Mouse (Mus musculus) midbrain, embryonic 16.5 days (tissue): ENCODE data around the gene Gp1ba. TPM values are rescaled to one million over a fixed set of nuclear protein-coding genes. Genes with fewer than 3 reads are reported as not detected.

Source experiments
- ATAC-seq: fragments of 200-750 bp; cut with Nextera tagmentation; 2 replicates; pipeline ENCODE4 v1.8.0; 2017; ENCODE audit warnings: moderate TSS enrichment
- H3K27ac ChIP-seq: fragments of 300-500 bp; sonication (generic); 2 replicates; pipeline ENCODE4 v1.5.1; 2014; ENCODE audit warnings: mild to moderate bottlenecking, low read length, mixed read lengths
- H3K27me3 ChIP-seq: fragments of 300-500 bp; sonication (generic); 2 replicates; pipeline ENCODE4 v1.6.1; 2014; ENCODE audit warnings: low read depth, low read length, mixed read lengths; ENCODE audit not compliant: control insufficient read depth, insufficient read depth
- H3K36me3 ChIP-seq: fragments of 300-500 bp; sonication (generic); 2 replicates; pipeline ENCODE4 v1.6.1; 2014; ENCODE audit warnings: mild to moderate bottlenecking, low read length, moderate library complexity, mixed read lengths; ENCODE audit not compliant: control insufficient read depth, insufficient read depth
- H3K4me1 ChIP-seq: fragments of 300-500 bp; sonication (generic); 2 replicates; pipeline ENCODE4 v1.6.1; 2014; ENCODE audit warnings: mild to moderate bottlenecking, low read length, mixed read lengths; ENCODE audit not compliant: control insufficient read depth, insufficient read depth
- H3K4me2 ChIP-seq: fragments of 300-500 bp; sonication (generic); 2 replicates; pipeline ENCODE4 v1.6.1; 2014; ENCODE audit warnings: mild to moderate bottlenecking, low read length, mixed read lengths
- H3K4me3 ChIP-seq: fragments of 300-500 bp; sonication (generic); 2 replicates; pipeline ENCODE4 v1.5.1; 2014; ENCODE audit warnings: low read depth, mild to moderate bottlenecking, low read length, moderate library complexity, mixed read lengths
- H3K9ac ChIP-seq: fragments of 300-500 bp; sonication (generic); 2 replicates; pipeline ENCODE4 v1.6.1; 2014; ENCODE audit warnings: low read depth, low read length, mixed read lengths
- H3K9me3 ChIP-seq: fragments of 300-500 bp; sonication (generic); replicated peaks from 2 replicates; pipeline ENCODE4 v1.6.1; 2014; ENCODE audit warnings: mild to moderate bottlenecking, low read length, mixed read lengths; ENCODE audit not compliant: control insufficient read depth, poor library complexity, severe bottlenecking
- WGBS: fragments of 180-500 bp; shearing (Covaris S2); extraction: QIAGEN DNeasy Blood & Tissue Kit; methylation state at CpG from one replicate; pipeline ENCODE4 v1.1.7; 2014; 5-methylcytosine and 5-hydroxymethylcytosine counted together
- polyA plus RNA-seq: library from polyadenylated mRNA; unstranded; fragments of >200 nt; fragmentation: Nextera tagmentation; extraction: Ambion mirVana; gene quantifications from 2 replicates; pipeline ENCODE4 v1.2.1, GENCODE M21; 2015

Gp1ba gene
- 0.12 and 0.21 TPM in 2 replicates for polyA plus RNA-seq

DNA sequence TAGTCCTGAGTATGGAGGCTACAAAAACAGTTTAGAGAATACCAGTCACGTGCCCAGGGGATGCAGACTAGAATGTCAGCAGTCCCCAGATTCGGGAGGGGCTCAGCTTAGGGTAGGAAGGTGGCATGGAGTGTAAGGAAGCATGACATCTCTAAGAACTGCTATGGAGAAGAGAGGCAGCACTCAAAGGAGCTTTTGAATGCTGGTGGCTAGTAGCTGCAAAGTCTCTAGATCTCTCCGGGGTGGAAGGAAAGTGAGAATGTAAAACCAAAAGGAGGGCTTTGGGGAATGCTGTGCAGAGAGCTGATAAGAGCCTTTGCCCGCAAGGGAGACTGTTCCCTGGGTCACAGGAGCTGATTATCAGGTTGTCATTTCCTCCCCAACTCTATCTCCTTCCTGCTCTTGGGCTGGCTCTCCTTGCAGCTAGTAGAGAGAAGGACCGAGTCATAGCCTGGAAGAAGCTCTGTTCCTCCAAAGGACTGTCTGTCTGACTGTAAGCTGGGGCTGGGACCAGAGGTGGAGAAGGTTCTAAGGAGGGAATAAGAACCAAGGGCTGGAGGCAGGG, at the start of gene Gp1ba:
Gp1ba (plus strand) TSS at position 409 of the 565 bp plus-strand sequence.
- H3K9me3 ChIP-seq, result no peaks in the 10 kb centered on the region
- no peaks in the 10 kb centered on the region for H3K4me1 ChIP-seq
- H3K4me3 ChIP-seq, result no peak within 1 kb of the TSS
- no peak for ATAC-seq
- H3K36me3 ChIP-seq, result no peaks in the 10 kb centered on the region
- no peaks in the 10 kb centered on the region for H3K27me3 ChIP-seq
- WGBS, result 60% methylated on average over 5 of the region's 5 CpGs
- no peak within 1 kb of the TSS for H3K27ac ChIP-seq
- H3K4me2 ChIP-seq, result no peak within 1 kb of the TSS
- no peak within 1 kb of the TSS for H3K9ac ChIP-seq

- no peak for ATAC-seq
- Histone ChIP-seq H3K9ac (no peak overlapping the region), H3K27ac (no peak overlapping the region), H3K27me3 (no peaks in the 10 kb centered on the region), H3K36me3 (no peaks in the 10 kb centered on the region; the same call in 1 of the 2 replicates), H3K4me3 (no peak overlapping the region), H3K4me1 (no peaks in the 10 kb centered on the region), H3K9me3 (no peaks in the 10 kb centered on the region), H3K4me2 (no peak overlapping the region)
- WGBS, result 90% methylated on average over 1 of the region's 1 CpGs
These were observed 47.2 kb upstream of the Gp1ba start for GRCm38 (mm10) chr11:70591733-70592132.

DNA sequence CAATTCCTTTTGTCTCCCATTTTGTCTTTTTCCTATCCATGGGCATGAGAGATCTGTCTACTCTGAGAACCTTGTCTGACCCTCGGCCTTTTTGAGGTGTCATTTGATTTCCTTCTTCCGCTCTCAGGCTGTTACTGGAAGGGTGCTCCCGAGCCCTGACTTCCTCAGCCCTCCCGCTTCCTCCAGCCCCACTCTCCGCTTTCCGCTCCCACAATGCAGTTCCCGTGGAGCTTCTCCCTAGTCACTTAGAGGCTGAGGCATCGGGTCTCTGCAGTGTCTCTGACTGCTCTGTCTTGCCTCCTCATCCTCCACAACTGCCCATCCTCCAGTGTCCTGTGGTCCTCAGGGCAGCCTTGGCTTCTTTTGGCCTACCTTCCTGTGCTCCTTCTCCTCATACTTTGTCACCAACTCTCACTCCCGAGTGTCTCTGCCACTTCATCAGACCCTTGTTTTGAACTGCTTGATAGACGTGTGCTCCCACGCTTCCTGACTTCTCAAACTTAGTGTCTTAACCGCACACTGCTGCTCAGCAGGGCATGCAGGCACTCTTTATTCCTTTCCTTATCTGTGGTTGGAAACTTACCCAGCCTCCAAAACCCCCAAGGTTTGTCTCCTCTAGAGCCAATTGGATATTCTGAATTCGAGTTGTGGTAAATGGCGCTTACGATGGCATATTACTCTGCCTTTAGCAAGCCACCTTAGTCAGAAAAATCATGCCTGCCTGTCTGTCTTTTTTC, 44.5 kb upstream of the Gp1ba start:
- H3K4me1 ChIP-seq, result no peaks in the 10 kb centered on the region
- WGBS, result 86% methylated on average over 15 of the region's 15 CpGs
- H3K27me3 ChIP-seq, result no peaks in the 10 kb centered on the region
- H3K4me3 ChIP-seq, result no peak overlapping the region
- H3K9me3 ChIP-seq, result no peaks in the 10 kb centered on the region
- H3K9ac ChIP-seq, result no peak overlapping the region
- no peak for ATAC-seq
- H3K36me3 ChIP-seq, result peaks cover 8% of the 10 kb centered on the region; the same call in 1 of the 2 replicates
- H3K4me2 ChIP-seq, result no peak overlapping the region
- no peak overlapping the region for H3K27ac ChIP-seq

GRCm38 (mm10) chr11:70595638-70596037, 43.3 kb upstream of the Gp1ba start:
- H3K9me3 ChIP-seq, result no peaks in the 10 kb centered on the region
- H3K4me3 ChIP-seq, result no peak overlapping the region
- no peaks in the 10 kb centered on the region for H3K4me1 ChIP-seq
- H3K36me3 ChIP-seq, result peaks cover 10% of the 10 kb centered on the region; the same call in 1 of the 2 replicates
- H3K9ac ChIP-seq, result no peak overlapping the region
- ATAC-seq, result no peak
- no peak overlapping the region for H3K4me2 ChIP-seq
- H3K27ac ChIP-seq, result no peak overlapping the region
- no peaks in the 10 kb centered on the region for H3K27me3 ChIP-seq
- 79% methylated on average over 2 of the region's 2 CpGs for WGBS

DNA sequence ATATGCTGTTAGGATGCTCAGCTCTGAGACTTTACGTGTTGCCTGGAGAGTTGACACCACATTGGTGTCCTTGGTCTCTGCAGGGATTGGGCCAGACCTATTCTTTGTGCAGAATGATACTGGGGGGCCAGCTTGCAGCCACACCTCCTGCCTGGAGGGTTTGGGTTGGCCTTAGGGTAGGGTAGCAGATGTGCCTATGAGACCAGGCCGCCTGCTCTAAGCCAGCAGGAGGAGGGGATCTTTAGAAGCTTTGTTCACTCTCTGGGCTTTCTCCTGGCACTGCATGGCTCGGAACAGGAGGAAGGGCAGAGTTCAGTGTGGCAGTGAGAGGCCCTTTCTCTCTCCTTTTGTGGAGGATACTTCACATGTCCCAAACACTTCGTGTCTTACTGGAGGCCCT, 42.8 kb upstream of the Gp1ba start:
- 22% methylated on average over 4 of the region's 4 CpGs for WGBS
- Histone ChIP-seq H3K27ac (no peak overlapping the region), H3K36me3 (peaks cover 10% of the 10 kb centered on the region; the same call in 1 of the 2 replicates), H3K27me3 (no peaks in the 10 kb centered on the region), H3K4me3 (no peak overlapping the region), H3K4me2 (no peak overlapping the region), H3K4me1 (no peaks in the 10 kb centered on the region), H3K9me3 (no peaks in the 10 kb centered on the region), H3K9ac (no peak overlapping the region)
- ATAC-seq, result no peak

DNA sequence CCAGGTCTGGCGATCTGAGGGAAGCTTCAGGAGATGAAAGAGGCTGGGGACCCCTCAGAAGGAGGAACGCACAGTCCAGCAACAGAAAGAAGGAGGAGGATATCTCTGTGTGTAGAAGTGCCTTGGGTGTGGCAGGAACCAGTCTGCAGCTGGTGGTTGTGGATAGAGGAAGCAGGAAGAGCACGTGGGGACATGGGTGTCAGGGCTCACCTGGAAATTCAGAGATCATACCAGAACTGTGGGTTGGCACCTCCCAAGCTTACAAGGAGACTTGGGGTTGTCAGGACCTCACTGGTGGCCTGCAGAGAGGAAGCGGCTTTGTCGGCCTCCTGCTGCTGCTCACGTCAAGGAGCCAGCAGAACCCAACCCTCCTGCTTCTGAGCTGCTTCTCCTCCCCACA, 41.6 kb upstream of the Gp1ba start:
- Histone ChIP-seq H3K9me3 (no peaks in the 10 kb centered on the region), H3K4me1 (no peaks in the 10 kb centered on the region), H3K27me3 (no peaks in the 10 kb centered on the region), H3K36me3 (peaks cover 10% of the 10 kb centered on the region), H3K4me3 (no peak overlapping the region), H3K4me2 (no peak overlapping the region), H3K9ac (no peak overlapping the region), H3K27ac (no peak overlapping the region)
- no peak for ATAC-seq
- WGBS, result 87% methylated on average over 6 of the region's 6 CpGs

DNA sequence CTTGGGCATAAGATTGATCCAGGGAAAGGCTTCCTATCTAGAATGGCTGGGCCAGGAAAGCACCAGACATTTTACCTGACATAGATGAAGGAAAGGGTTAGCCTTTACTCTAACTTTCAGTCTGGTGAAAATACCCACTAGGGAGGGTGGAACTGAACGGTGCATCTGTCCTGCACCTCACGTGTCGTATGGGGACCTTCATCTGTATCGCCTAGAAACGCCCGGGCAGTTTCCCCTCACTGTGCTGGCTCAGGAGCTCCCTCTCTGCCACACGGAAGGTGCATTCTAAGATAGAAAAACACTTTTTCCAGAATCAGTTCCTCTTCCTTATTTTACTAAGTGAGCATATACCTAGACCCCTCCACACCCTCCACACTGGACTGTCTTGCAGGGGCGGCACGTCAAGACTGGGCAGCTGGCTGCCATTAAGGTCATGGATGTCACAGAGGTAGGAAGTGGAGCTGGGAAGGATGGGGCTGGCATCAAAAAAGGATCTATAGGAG, 40.4 kb upstream of the Gp1ba start:
- Histone ChIP-seq H3K4me3 (no peak overlapping the region), H3K4me1 (no peaks in the 10 kb centered on the region), H3K9me3 (no peaks in the 10 kb centered on the region), H3K27ac (no peak overlapping the region), H3K9ac (no peak overlapping the region), H3K36me3 (peaks cover 13% of the 10 kb centered on the region), H3K27me3 (no peaks in the 10 kb centered on the region), H3K4me2 (no peak overlapping the region)
- ATAC-seq, result no peak
- WGBS, result 95% methylated on average over 9 of the region's 9 CpGs

- peaks cover 33% of the 10 kb centered on the region for H3K36me3 ChIP-seq
- H3K4me3 ChIP-seq, result no peak overlapping the region
- WGBS, result 51% methylated on average over 14 of the region's 14 CpGs
- no peak overlapping the region for H3K9ac ChIP-seq
- no peak for ATAC-seq
- H3K27ac ChIP-seq, result no peak overlapping the region
- H3K4me1 ChIP-seq, result no peaks in the 10 kb centered on the region
- no peak overlapping the region for H3K4me2 ChIP-seq
- no peaks in the 10 kb centered on the region for H3K9me3 ChIP-seq
- no peaks in the 10 kb centered on the region for H3K27me3 ChIP-seq
These were observed 33.8 kb upstream of the Gp1ba start for GRCm38 (mm10) chr11:70605024-70605566.

GRCm38 (mm10) chr11:70606717-70607116, 32.2 kb upstream of the Gp1ba start:
- no peak for ATAC-seq

More at GRCm38 (mm10) chr11:70606717-70607116, 32.2 kb upstream of the Gp1ba start:
- H3K9ac ChIP-seq, result no peak overlapping the region
- WGBS, result 81% methylated on average over 12 of the region's 12 CpGs
- H3K4me1 ChIP-seq, result no peaks in the 10 kb centered on the region
- no peak overlapping the region for H3K4me2 ChIP-seq
- H3K9me3 ChIP-seq, result no peaks in the 10 kb centered on the region
- H3K27me3 ChIP-seq, result no peaks in the 10 kb centered on the region
- no peak overlapping the region for H3K27ac ChIP-seq
- peaks cover 39% of the 10 kb centered on the region for H3K36me3 ChIP-seq
- H3K4me3 ChIP-seq, result no peak overlapping the region
